ENCODE assay signal across 9 mouse cellular contexts in genomic region chr19:46326019-46326755, GRCm38 (mm10). TPM values are rescaled to one million over a fixed set of nuclear protein-coding genes. Genes with fewer than 3 reads are reported as not detected.
A peak's percentile ranks its signal among the peaks of the same experiment; 100 is the strongest.
DNase-seq lines count a peak whose midpoint lies in the region; ATAC-seq and TF ChIP-seq lines count a peak whose summit lies in the region.
"Had no signal": no experiment of that assay in that cellular context is flagged by ENCODE, and none has a peak within 500 bp of the region (broad histone marks: within the 10 kb centered on the region; RNA-seq: fewer than 3 reads in every experiment).

No protein-coding gene starts in this region.

- peak overlapping the region; percentile 98; the same call in 1 of the 2 replicates for H3K4me2 ChIP-seq in kidney, embryonic 14.5 days (replicated peaks; ENCODE audit: low read depth, low read length)
- H3K4me2 ChIP-seq in forebrain, embryonic 15.5 days (replicated peaks) = peak overlapping the region; percentile 99
- peak overlapping the region; percentile 100 for H3K4me2 ChIP-seq in midbrain, embryonic 13.5 days (replicated peaks)

- 6% methylated on average over 27 of the region's 29 CpGs for WGBS in kidney, embryonic 14.5 days
- 2% methylated on average over 29 of the region's 29 CpGs for WGBS in forebrain, embryonic 15.5 days
- WGBS in midbrain, embryonic 13.5 days = 2% methylated on average over 26 of the region's 29 CpGs

- DNase-seq in kidney, postnatal 14 days = no peak
- DNase-seq in brain, embryonic 14.5 days (ENCODE audit: low read depth) = peak; percentile 67
- no peak for DNase-seq in urinary bladder, postnatal 25 days (ENCODE audit: low spot score)
- no peak for DNase-seq in gastrocnemius, postnatal 4 days (ENCODE audit: low spot score in 2 of 2)

- no peak overlapping the region for H3K27ac ChIP-seq in kidney, embryonic 14.5 days (ENCODE audit: low read depth, low read length)
- peak overlapping the region; percentile 99 for H3K27ac ChIP-seq in forebrain, embryonic 15.5 days (replicated peaks)
- peak overlapping the region; percentile 96 for H3K27ac ChIP-seq in midbrain, embryonic 13.5 days

- H3K27me3 ChIP-seq in kidney, embryonic 14.5 days (ENCODE audit: control insufficient read depth, insufficient read depth, low read length) = peaks cover 56% of the 10 kb centered on the region
- H3K27me3 ChIP-seq in forebrain, embryonic 15.5 days = 0 out of 2 replicates have a peak, but pooled peaks cover 6% of the 10 kb centered on the region
- H3K27me3 ChIP-seq in midbrain, embryonic 13.5 days = peaks cover 16% of the 10 kb centered on the region

- peaks cover 8% of the 10 kb centered on the region; the same call in 1 of the 2 replicates for H3K4me1 ChIP-seq in kidney, embryonic 14.5 days (ENCODE audit: control insufficient read depth, insufficient read depth, low read length)
- H3K4me1 ChIP-seq in forebrain, embryonic 15.5 days = peaks cover 82% of the 10 kb centered on the region
- H3K4me1 ChIP-seq in midbrain, embryonic 13.5 days (replicated peaks) = peaks cover 81% of the 10 kb centered on the region

- TF ChIP-seq CTCF in brain, embryonic 14.5 days (IDR thresholded peaks at IDR 0.05; ENCODE audit: borderline replicate concordance, extremely low read depth, insufficient read depth, insufficient read length) = no peak

- peaks cover 10% of the 10 kb centered on the region for H3K36me3 ChIP-seq in kidney, embryonic 14.5 days (ENCODE audit: control insufficient read depth, insufficient read depth, low read length)
- peaks cover 13% of the 10 kb centered on the region; the same call in 1 of the 2 replicates for H3K36me3 ChIP-seq in forebrain, embryonic 15.5 days
- H3K36me3 ChIP-seq in midbrain, embryonic 13.5 days = peaks cover 11% of the 10 kb centered on the region

- no peak for ATAC-seq in kidney, embryonic 14.5 days (ENCODE audit: low FRiP score, low TSS enrichment)
- no peak for ATAC-seq in forebrain, embryonic 15.5 days (replicated peaks)
- no peak for ATAC-seq in midbrain, embryonic 13.5 days
- no peak for ATAC-seq in megakaryocyte progenitor cell, adult 5-6 weeks (replicated peaks; ENCODE audit: poor library complexity)

- H3K9ac ChIP-seq in kidney, embryonic 14.5 days (ENCODE audit: low read depth, low read length) = no peak overlapping the region
- H3K9ac ChIP-seq in forebrain, embryonic 15.5 days (replicated peaks) = peak overlapping the region; percentile 56
- H3K9ac ChIP-seq in midbrain, embryonic 13.5 days (replicated peaks) = peak overlapping the region; percentile 80

- no peak for TF ChIP-seq POLR2A in brain, embryonic 14.5 days (IDR thresholded peaks at IDR 0.05; ENCODE audit: borderline replicate concordance, extremely low read depth, insufficient read depth, insufficient read length, poor library complexity, severe bottlenecking)

- no peak overlapping the region; the same call in 1 of the 2 replicates for H3K4me3 ChIP-seq in kidney, embryonic 14.5 days (ENCODE audit: low read length)
- H3K4me3 ChIP-seq in forebrain, embryonic 15.5 days = peak overlapping the region; percentile 71
- H3K4me3 ChIP-seq in midbrain, embryonic 13.5 days (replicated peaks) = peak overlapping the region; percentile 62

- H3K9me3 ChIP-seq in kidney, embryonic 14.5 days (ENCODE audit: control insufficient read depth, low read length) = no peaks in the 10 kb centered on the region
- H3K9me3 ChIP-seq in forebrain, embryonic 15.5 days = no peaks in the 10 kb centered on the region
- H3K9me3 ChIP-seq in midbrain, embryonic 13.5 days = no peaks in the 10 kb centered on the region

RNA-seq across cellular contexts. Expression of gene Psd, which starts 0.8 kb away (rescaled TPM):
- 1.7 and 1.8 TPM in 2 replicates for polyA plus RNA-seq in kidney, embryonic 14.5 days (2014; fragmentation: Nextera tagmentation; extraction: Ambion mirVana)
- 292 and 297 TPM in 2 replicates for polyA plus RNA-seq in brain, embryonic 14.5 days (2012; rRNA removed)
- polyA plus RNA-seq in forebrain, embryonic 15.5 days (2015; fragmentation: Nextera tagmentation; extraction: Ambion mirVana) = 78.2 and 79.9 TPM in 2 replicates
- 61.7 and 69.0 TPM in 2 replicates for polyA plus RNA-seq in midbrain, embryonic 13.5 days (2015; fragmentation: Nextera tagmentation; extraction: Ambion mirVana)
- 0.30 TPM in 1 of 2 replicates, not detected in the other for total RNA-seq in megakaryocyte progenitor cell, adult 5-6 weeks (2015)
- total RNA-seq in megakaryocyte progenitor cell, adult 5-6 weeks (2017) = 0.12 and 0.84 TPM in 2 replicates
- 1 to 10 TPM; 2.0 to 2.9 TPM for total RNA-seq in gastrocnemius, postnatal 4 days (2021)

RNA-seq across cellular contexts. Expression of gene Fbxl15, which starts 1.8 kb away (rescaled TPM):
- polyA plus RNA-seq in kidney, embryonic 14.5 days (2014; fragmentation: Nextera tagmentation; extraction: Ambion mirVana) = 14.2 and 18.2 TPM in 2 replicates
- polyA plus RNA-seq in brain, embryonic 14.5 days (2012; rRNA removed) = 37.1 and 45.9 TPM in 2 replicates
- polyA plus RNA-seq in forebrain, embryonic 15.5 days (2015; fragmentation: Nextera tagmentation; extraction: Ambion mirVana) = 37.5 and 40.2 TPM in 2 replicates
- polyA plus RNA-seq in midbrain, embryonic 13.5 days (2015; fragmentation: Nextera tagmentation; extraction: Ambion mirVana) = 40.8 and 44.2 TPM in 2 replicates
- 0.72 and 1.4 TPM in 2 replicates for total RNA-seq in megakaryocyte progenitor cell, adult 5-6 weeks (2015)
- total RNA-seq in megakaryocyte progenitor cell, adult 5-6 weeks (2017) = 0.71 and 2.7 TPM in 2 replicates
- 1 to 10 TPM; 4.4 to 5.1 TPM for total RNA-seq in gastrocnemius, postnatal 4 days (2021)

RNA-seq across cellular contexts. Expression of gene Cuedc2, which starts 12.3 kb away (rescaled TPM):
- polyA plus RNA-seq in kidney, embryonic 14.5 days (2014; fragmentation: Nextera tagmentation; extraction: Ambion mirVana) = 164 and 165 TPM in 2 replicates
- 206 and 246 TPM in 2 replicates for polyA plus RNA-seq in brain, embryonic 14.5 days (2012; rRNA removed)
- 351 and 362 TPM in 2 replicates for polyA plus RNA-seq in forebrain, embryonic 15.5 days (2015; fragmentation: Nextera tagmentation; extraction: Ambion mirVana)
- polyA plus RNA-seq in midbrain, embryonic 13.5 days (2015; fragmentation: Nextera tagmentation; extraction: Ambion mirVana) = 290 TPM in 2 replicates
- total RNA-seq in megakaryocyte progenitor cell, adult 5-6 weeks (2015) = 41.4 and 42.1 TPM in 2 replicates
- 148 and 184 TPM in 2 replicates for total RNA-seq in megakaryocyte progenitor cell, adult 5-6 weeks (2017)
- total RNA-seq in gastrocnemius, postnatal 4 days (2021) = 100 to 1,000 TPM; 106 to 120 TPM

RNA-seq across cellular contexts. Expression of gene Mfsd13a, which starts 14.7 kb away (rescaled TPM):
- 7.9 and 10.8 TPM in 2 replicates for polyA plus RNA-seq in kidney, embryonic 14.5 days (2014; fragmentation: Nextera tagmentation; extraction: Ambion mirVana)
- 16.1 and 18.2 TPM in 2 replicates for polyA plus RNA-seq in brain, embryonic 14.5 days (2012; rRNA removed)
- 8.7 and 9.3 TPM in 2 replicates for polyA plus RNA-seq in forebrain, embryonic 15.5 days (2015; fragmentation: Nextera tagmentation; extraction: Ambion mirVana)
- 7.8 and 9.2 TPM in 2 replicates for polyA plus RNA-seq in midbrain, embryonic 13.5 days (2015; fragmentation: Nextera tagmentation; extraction: Ambion mirVana)
- total RNA-seq in megakaryocyte progenitor cell, adult 5-6 weeks (2015) = 65.8 and 66.4 TPM in 2 replicates
- total RNA-seq in megakaryocyte progenitor cell, adult 5-6 weeks (2017) = 15.3 and 17.4 TPM in 2 replicates
- 1 to 10 TPM; 1.7 to 2.5 TPM for total RNA-seq in gastrocnemius, postnatal 4 days (2021)
- total RNA-seq: neutrophil, adult 5-6 weeks had no signal

RNA-seq across cellular contexts. Expression of gene Nfkb2, which starts 22.1 kb away (rescaled TPM):
- 6.3 and 8.9 TPM in 2 replicates for polyA plus RNA-seq in kidney, embryonic 14.5 days (2014; fragmentation: Nextera tagmentation; extraction: Ambion mirVana)
- polyA plus RNA-seq in brain, embryonic 14.5 days (2012; rRNA removed) = 3.9 and 4.3 TPM in 2 replicates
- 1.9 and 2.2 TPM in 2 replicates for polyA plus RNA-seq in forebrain, embryonic 15.5 days (2015; fragmentation: Nextera tagmentation; extraction: Ambion mirVana)
- polyA plus RNA-seq in midbrain, embryonic 13.5 days (2015; fragmentation: Nextera tagmentation; extraction: Ambion mirVana) = 1.8 and 2.3 TPM in 2 replicates
- 4.7 and 5.5 TPM in 2 replicates for total RNA-seq in megakaryocyte progenitor cell, adult 5-6 weeks (2015)
- 4.0 and 5.0 TPM in 2 replicates for total RNA-seq in megakaryocyte progenitor cell, adult 5-6 weeks (2017)
- 10 to 100 TPM; 19.0 to 20.2 TPM for total RNA-seq in gastrocnemius, postnatal 4 days (2021)

Comparison
In these comparisons a context has a peak if more than half of its experiments do, and no peak if none do; other contexts are left out.
1. RNA of gene Psd, which starts 0.8 kb away (polyA plus RNA-seq): 292 to 297 TPM in brain, embryonic 14.5 days, 78.2 to 79.9 TPM in forebrain, embryonic 15.5 days and 61.7 to 69.0 TPM in midbrain, embryonic 13.5 days; 1.7 to 1.8 TPM in kidney, embryonic 14.5 days; every median in the first group is over 10 times any median in the second.
2. Peak in every context shown above with its lines, with median percentiles within 50 percentile points of each other: H3K4me2 ChIP-seq.